Mouse (Mus musculus) left cerebral cortex, postnatal 14 days (tissue): Measurements from ENCODE around the gene Sprr2a1. TPM values are rescaled to one million over a fixed set of nuclear protein-coding genes. Genes with fewer than 3 reads are reported as not detected.
"Not testable (repeated sequence)": the region's sequence is repeated elsewhere in the genome, so short reads cannot be mapped to it uniquely, and the experiment has no call there.

Experiments used
- DNase-seq, 2 experiments: peaks; one replicate each; pipeline ENCODE4 v3.0.0; 2021 to 2022; ENCODE audit warnings: low spot score in 2 of 2, mixed read lengths in 1 of 2
- intact Hi-C: fragments of 180-260 bp; cut with DNase I; formaldehyde crosslinking; loops from one replicate; pipeline ENCODE4 v1.15.1; 2025
- long read RNA-seq, 2 experiments: library from polyadenylated mRNA; stranded (forward); transcript quantifications; one replicate each; pipeline ENCODE4 v2.0.0; 2021
- total RNA-seq, 2 experiments: library from RNA; stranded (reverse); gene quantifications; 2 replicates each; pipeline ENCODE4 v1.2.3; 2021

Sprr2a1 gene
- not detected for total RNA-seq
- long read RNA-seq, experiment 1: 0 reads
- long read RNA-seq, experiment 2: 0 reads

- intact Hi-C loops, DNase-seq: not testable (repeated sequence)
These were observed at the start of gene Sprr2a1, which contains the start of gene Sprr2a2 for GRCm38 (mm10) chr3:92215569-92215968. Gene Sprr2a1, plus strand, starts transcription at chr3:92215799. Gene Sprr2a2, plus strand, starts transcription at chr3:92215920.

- intact Hi-C loops: no loop called here
- no peak for DNase-seq
These were observed 45.8 kb upstream of the Sprr2a1 start for GRCm38 (mm10) chr3:92169847-92170246.

- intact Hi-C loops: no loop called here
- DNase-seq: no peak
These were observed 38.7 kb upstream of the Sprr2a1 start for GRCm38 (mm10) chr3:92176880-92177279.

GRCm38 (mm10) chr3:92195512-92196200, 19.9 kb upstream of the Sprr2a1 start:
- intact Hi-C loops: no loop called here

GRCm38 (mm10) chr3:92211133-92211925, 4.3 kb upstream of the Sprr2a1 start:
- DNase-seq, intact Hi-C loops: not testable (repeated sequence)

More at GRCm38 (mm10) chr3:92195512-92196200, 19.9 kb upstream of the Sprr2a1 start:
- no peak for DNase-seq

- DNase-seq, intact Hi-C loops: not testable (repeated sequence)
These were observed 3.5 kb upstream of the Sprr2a1 start for GRCm38 (mm10) chr3:92212059-92212458.

GRCm38 (mm10) chr3:92213651-92214050, 1.9 kb upstream of the Sprr2a1 start:
- intact Hi-C loops, DNase-seq: not testable (repeated sequence)

GRCm38 (mm10) chr3:92219031-92219430, 3.4 kb downstream of the Sprr2a1 start:
- DNase-seq, intact Hi-C loops: not testable (repeated sequence)

GRCm38 (mm10) chr3:92223708-92224107, 8.1 kb downstream of the Sprr2a1 start:
- DNase-seq, intact Hi-C loops: not testable (repeated sequence)

GRCm38 (mm10) chr3:92227410-92227809, 11.8 kb downstream of the Sprr2a1 start:
- DNase-seq, intact Hi-C loops: not testable (repeated sequence)

- DNase-seq, intact Hi-C loops: not testable (repeated sequence)
These were observed 21.0 kb downstream of the Sprr2a1 start for GRCm38 (mm10) chr3:92236463-92237189.

- intact Hi-C loops, DNase-seq: not testable (repeated sequence)
These were observed 23.1 kb downstream of the Sprr2a1 start for GRCm38 (mm10) chr3:92238736-92239135.

GRCm38 (mm10) chr3:92239197-92239596, 23.6 kb downstream of the Sprr2a1 start:
- intact Hi-C loops, DNase-seq: not testable (repeated sequence)

GRCm38 (mm10) chr3:92244833-92245232, 29.2 kb downstream of the Sprr2a1 start:
- DNase-seq, intact Hi-C loops: not testable (repeated sequence)

- DNase-seq, intact Hi-C loops: not testable (repeated sequence)
These were observed 30.6 kb downstream of the Sprr2a1 start for GRCm38 (mm10) chr3:92246245-92246644.

- DNase-seq, intact Hi-C loops: not testable (repeated sequence)
These were observed 32.9 kb downstream of the Sprr2a1 start for GRCm38 (mm10) chr3:92248494-92248893.

- intact Hi-C loops, DNase-seq: not testable (repeated sequence)
These were observed 34.9 kb downstream of the Sprr2a1 start for GRCm38 (mm10) chr3:92250450-92250849.

- DNase-seq, intact Hi-C loops: not testable (repeated sequence)
These were observed 38.3 kb downstream of the Sprr2a1 start for GRCm38 (mm10) chr3:92253860-92254259.

- intact Hi-C loops, DNase-seq: not testable (repeated sequence)
These were observed 42.9 kb downstream of the Sprr2a1 start for GRCm38 (mm10) chr3:92258526-92258925.
